Mouse (Mus musculus) olfactory bulb, adult 2 months (tissue): ENCODE results near the gene Agmo. TPM values are rescaled to one million over a fixed set of nuclear protein-coding genes. Genes with fewer than 3 reads are reported as not detected.

ENCODE experiments used
- H3K27ac ChIP-seq: fragments of 200-500 bp; 2 replicates; pipeline ENCODE4 v1.5.1; 2012; ENCODE audit warnings: low read depth, low read length; ENCODE audit not compliant: insufficient read depth
- H3K4me1 ChIP-seq: fragments of 200-500 bp; 2 replicates; pipeline ENCODE4 v1.6.1; 2012; ENCODE audit warnings: low read length; ENCODE audit not compliant: control insufficient read depth, insufficient read depth
- H3K4me3 ChIP-seq: fragments of 200-500 bp; 2 replicates; pipeline ENCODE4 v1.5.1; 2012; ENCODE audit warnings: mild to moderate bottlenecking, low read depth, low read length, moderate library complexity; ENCODE audit not compliant: insufficient read depth
- CTCF ChIP-seq: fragments of 200-500 bp; IDR thresholded peaks from 2 replicates; pipeline ENCODE4 v1.5.1; 2012; ENCODE audit warnings: low read depth, mild to moderate bottlenecking, low read length, moderate library complexity; ENCODE audit not compliant: insufficient read depth
- POLR2A ChIP-seq: fragments of 200-500 bp; IDR thresholded peaks from 2 replicates; pipeline ENCODE4 v1.6.1; 2012; ENCODE audit warnings: mild to moderate bottlenecking, low read depth, low read length, moderate library complexity; ENCODE audit not compliant: insufficient read depth
- WGBS: fragments of 180-500 bp; shearing (Covaris S2); methylation state at CpG from one replicate; pipeline ENCODE4 v1.1.7; 2018; 5-methylcytosine and 5-hydroxymethylcytosine counted together
- polyA plus RNA-seq: library from polyadenylated mRNA; stranded (reverse); fragments of >200 nt; gene quantifications from 2 replicates; pipeline ENCODE4 v1.2.4, GENCODE M21; 2012; ENCODE audit warnings: low replicate concordance; ENCODE audit not compliant: missing spikeins, insufficient read depth, insufficient read length

Gene Agmo
- polyA plus RNA-seq, 1 experiment, result not detected

GRCm38 (mm10) chr12:37565882-37566596 lies 324.6 kb downstream of the Agmo start:
- WGBS, result 75% methylated on average over 5 of the region's 5 CpGs
- Histone ChIP-seq H3K4me3 (no peak overlapping the region), H3K27ac (no peak overlapping the region), H3K4me1 (no peaks in the 10 kb centered on the region)
- TF ChIP-seq POLR2A (no peak), CTCF (no peak)

DNA sequence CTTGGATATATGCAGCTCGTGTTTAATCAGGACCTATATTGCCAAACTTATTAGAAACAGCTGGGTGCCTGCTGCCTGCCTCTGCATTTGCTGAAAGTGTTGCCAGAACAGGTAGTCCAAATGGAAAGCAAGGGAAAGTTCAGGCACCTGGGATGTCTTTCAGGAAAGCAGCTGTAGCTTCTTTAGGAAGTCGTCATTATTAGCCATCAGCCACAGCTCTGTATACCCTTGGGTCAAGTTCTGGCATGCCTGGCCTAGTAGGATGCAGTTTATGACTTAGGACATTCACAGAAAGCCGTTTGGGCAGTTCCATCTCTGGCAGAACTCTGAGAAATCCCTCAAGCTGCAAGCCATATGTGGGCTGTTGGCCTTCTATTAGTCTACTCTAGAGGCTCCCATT lies 330.5 kb downstream of the Agmo start:
- TF ChIP-seq CTCF (no peak), POLR2A (no peak)
- no peak overlapping the region for H3K27ac ChIP-seq
- no peaks in the 10 kb centered on the region for H3K4me1 ChIP-seq
- WGBS, result 76% methylated on average over 3 of the region's 3 CpGs
- H3K4me3 ChIP-seq, result no peak overlapping the region

DNA sequence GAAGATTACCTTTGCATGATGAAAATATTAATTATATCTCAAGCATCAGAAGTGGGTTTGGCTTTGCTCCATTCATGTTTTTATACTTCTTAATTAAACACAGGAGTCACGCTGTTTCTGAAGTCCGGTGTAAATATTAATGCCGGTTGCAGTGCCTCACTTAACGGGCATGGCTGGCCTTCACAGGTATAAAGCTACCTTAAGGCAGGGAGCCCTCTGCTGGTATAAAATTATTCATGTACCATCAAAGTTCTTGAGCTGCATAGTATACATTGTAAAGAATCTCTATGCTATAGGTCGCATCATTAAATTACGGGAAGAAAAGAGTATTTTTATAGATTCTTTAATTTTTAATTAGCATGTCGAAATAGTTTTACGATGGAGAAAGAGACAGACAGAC lies 341.3 kb downstream of the Agmo start:
- no peak for TF ChIP-seq POLR2A
- TF ChIP-seq CTCF, result no peak
- WGBS, result 75% methylated on average over 8 of the region's 8 CpGs
- Histone ChIP-seq H3K4me3 (no peak overlapping the region), H3K27ac (no peak overlapping the region), H3K4me1 (no peaks in the 10 kb centered on the region)

- Histone ChIP-seq H3K27ac (no peak overlapping the region), H3K4me1 (peaks cover 2% of the 10 kb centered on the region; the same call in 1 of the 2 replicates), H3K4me3 (no peak overlapping the region)
- no peak for TF ChIP-seq CTCF
- TF ChIP-seq POLR2A, result no peak
- 33% methylated on average over 3 of the region's 3 CpGs for whole genome bisulfite sequencing
Observed at GRCm38 (mm10) chr12:37592853-37593252, 351.4 kb downstream of the Agmo start.

GRCm38 (mm10) chr12:37612837-37613236 lies 371.4 kb downstream of the Agmo start:
- H3K27ac ChIP-seq, result no peak overlapping the region
- H3K4me1 ChIP-seq, result no peaks in the 10 kb centered on the region
- no peak overlapping the region for H3K4me3 ChIP-seq
- WGBS, result 94% methylated on average over 4 of the region's 4 CpGs
- TF ChIP-seq POLR2A (no peak), CTCF (no peak)

- TF ChIP-seq POLR2A (no peak), CTCF (no peak)
- 42% methylated on average over 2 of the region's 2 CpGs for WGBS
- Histone ChIP-seq H3K4me1 (no peaks in the 10 kb centered on the region), H3K27ac (no peak overlapping the region; the same call in 1 of the 2 replicates), H3K4me3 (no peak overlapping the region)
Observed at GRCm38 (mm10) chr12:37614769-37615168, 373.3 kb downstream of the Agmo start.

GRCm38 (mm10) chr12:37624078-37624477 lies 382.6 kb downstream of the Agmo start:
- Histone ChIP-seq H3K4me3 (no peak overlapping the region), H3K27ac (no peak overlapping the region), H3K4me1 (no peaks in the 10 kb centered on the region)
- TF ChIP-seq POLR2A (no peak), CTCF (no peak)

Other genes with a start within 250 kb of the Agmo start
- gene Meox2, start 133.1 kb upstream of the Agmo start, polyA plus RNA-seq, result not detected in 2 replicates